Mouse (Mus musculus): ENCODE results near the gene Reln.

The Reln gene

DNA sequence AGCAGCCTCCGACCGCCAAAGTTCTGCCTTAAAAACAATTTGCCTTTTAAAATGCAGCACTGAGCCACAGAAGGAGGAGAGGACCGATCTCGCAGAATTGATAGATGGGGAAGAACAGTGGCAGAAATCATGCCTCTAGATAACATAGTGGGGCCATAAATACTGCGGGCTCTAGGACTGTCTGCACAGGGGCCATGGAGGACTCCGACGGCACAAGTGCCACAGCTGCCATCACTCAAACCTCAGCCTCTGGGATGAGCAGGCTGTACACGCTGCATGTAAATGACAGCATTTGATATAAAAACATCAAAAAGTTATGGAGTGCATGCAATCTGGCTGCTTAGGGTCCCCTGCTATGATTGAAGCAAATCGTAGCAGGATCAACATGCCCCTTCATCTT, 227.6 kb downstream of the Reln start:
- no peak for ATAC-seq (ENCODE audit: low TSS enrichment)

DNA sequence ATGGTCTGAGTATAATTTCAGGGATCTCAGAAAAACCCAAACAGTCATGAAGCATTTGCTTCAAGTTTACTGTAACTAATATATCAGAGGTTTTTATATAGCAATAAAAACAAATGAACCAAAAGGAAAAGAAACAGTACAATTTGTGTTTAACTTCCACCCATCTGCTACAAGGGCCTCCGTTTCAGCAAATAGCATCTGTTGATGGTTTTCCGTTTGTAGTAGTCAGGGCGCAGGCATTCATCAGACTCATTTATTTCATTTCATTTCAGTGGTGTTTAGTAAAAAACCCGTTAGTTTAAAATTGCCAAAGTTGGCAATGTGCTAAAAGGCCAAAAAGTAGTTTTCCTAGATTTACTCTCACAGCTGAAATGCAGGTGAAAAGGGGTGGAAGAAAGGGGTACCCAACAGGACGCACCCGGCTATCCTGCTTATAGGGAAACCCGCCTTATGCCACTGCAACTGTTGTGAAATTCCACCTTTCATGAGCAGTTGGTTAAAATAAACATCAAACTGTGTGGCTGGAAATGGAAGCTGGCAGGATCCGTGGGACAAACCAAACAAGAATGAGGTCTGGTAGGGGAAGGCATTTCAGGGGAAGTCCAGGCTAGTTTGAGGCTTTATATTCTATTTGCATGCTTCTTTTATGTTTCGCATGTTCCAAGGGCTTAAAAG, 237.6 kb downstream of the Reln start:
- no peak for ATAC-seq (ENCODE audit: low TSS enrichment)

DNA sequence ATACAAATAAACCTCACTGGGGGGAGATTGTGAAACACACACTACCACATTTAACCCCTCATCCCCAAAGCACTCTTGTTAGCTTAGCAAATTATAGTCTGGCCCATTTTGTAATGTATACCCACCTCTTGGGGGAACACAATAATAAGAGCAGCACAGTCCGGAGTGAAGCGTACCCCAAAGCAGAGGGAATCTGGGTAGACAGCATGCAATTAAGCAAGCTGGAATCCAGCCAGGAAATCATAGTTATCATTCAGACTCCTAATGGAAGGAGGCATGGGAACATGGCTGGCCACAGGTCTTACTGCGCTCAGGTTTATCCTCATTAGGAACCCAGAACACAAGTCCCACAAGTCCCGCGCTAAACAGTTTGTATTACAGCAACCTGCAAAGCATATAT, 249.5 kb downstream of the Reln start:
- ATAC-seq (ENCODE audit: low TSS enrichment) = no peak

DNA sequence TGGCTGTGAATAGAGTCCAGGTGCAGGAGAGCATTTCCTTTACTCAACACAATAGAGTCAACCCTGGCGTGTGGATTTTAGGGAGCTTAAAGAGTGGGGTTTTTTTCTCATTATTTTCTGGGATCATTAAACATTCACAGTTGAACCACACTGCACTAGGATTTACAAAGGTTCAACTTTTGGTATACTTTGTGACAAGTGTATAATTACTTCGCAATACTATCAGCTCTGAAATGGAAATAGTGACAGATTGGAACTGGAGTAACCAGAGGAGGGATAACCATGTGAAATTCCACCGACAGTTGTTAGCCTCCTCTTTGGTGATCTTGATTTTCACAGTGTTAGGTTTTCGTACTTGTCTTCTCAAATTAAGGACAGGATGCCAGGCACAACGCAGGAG, 250.5 kb downstream of the Reln start:
- ATAC-seq (ENCODE audit: low TSS enrichment) = no peak

DNA sequence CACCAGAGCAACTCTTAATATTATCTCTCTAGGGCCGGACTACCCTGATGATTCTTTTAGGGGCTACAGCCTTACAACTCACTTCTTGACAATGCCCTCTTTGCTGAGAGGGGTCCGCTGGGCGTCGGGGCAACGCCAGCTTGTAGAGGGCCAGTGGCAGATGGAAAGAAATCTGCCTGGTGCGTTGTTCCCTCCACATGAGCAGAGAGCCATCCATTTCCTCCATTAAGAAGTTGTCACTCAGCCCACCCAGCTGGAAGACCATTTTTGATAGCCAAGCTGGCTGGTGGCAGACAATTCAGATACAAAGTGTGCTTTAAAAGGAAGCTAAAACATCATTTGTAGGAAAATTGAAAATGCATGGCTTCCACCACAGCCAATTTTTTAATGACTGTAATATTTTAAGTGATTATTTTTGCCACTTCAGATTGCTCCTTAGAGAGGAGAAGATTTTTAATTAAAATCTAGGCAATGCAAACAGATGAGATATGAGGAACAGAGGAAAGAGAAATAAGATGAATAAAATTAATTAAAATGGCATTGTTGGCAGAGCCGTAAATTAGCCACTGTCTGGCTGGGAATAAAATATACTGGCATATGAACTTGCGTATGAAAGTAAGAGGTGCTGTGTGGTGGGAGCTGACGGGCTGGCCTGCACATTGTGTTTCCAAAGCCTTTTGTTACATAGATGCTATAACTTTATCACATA, 251.2 kb downstream of the Reln start:
- ATAC-seq (ENCODE audit: low TSS enrichment) = no peak

DNA sequence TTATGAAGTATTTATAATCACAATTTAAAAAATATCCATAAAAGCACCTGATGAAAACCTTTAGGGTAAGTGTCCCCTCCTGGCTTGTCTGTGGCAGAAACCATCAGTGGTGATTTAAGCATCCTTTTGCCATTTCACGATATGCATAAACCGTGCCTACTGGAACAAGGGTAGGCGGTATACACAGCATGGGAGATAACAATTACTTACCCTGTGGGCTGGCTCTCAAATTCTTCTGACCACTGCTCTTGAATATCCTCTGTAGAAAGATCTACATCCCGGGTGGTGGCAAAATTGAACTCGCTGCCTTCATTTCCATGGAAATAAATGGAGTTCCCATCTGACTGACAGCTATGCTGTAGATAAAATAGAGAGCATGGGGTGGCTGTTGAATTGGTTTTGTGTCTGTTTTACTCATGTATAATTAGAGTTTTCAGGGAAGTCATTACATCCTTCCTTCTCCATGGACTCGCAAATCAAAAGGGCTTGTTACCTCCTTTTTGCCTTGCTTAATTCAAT, 264.0 kb downstream of the Reln start:
- no peak; the same call in 1 of the 2 replicates for ATAC-seq (ENCODE audit: low TSS enrichment)

DNA sequence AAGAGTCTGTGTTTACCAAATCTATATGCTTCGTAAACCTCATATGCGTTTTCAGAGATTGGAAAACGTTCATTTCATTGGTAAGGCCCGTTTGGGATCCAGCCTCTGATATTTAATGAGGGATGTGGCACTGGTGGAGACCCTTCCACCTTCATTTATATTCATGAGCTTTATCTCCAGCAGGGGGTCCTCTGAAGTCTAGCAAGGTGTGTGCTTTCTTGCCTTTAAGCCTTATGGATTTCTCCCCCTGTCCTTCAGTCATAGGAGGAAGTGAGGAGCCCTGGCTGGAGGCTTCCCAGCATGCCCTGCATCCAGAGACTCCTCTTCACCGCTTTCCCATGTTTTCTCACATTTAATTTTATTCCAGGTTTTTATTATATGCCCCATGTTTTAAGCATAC, 269.5 kb downstream of the Reln start:
- no peak for ATAC-seq (ENCODE audit: low TSS enrichment)

DNA sequence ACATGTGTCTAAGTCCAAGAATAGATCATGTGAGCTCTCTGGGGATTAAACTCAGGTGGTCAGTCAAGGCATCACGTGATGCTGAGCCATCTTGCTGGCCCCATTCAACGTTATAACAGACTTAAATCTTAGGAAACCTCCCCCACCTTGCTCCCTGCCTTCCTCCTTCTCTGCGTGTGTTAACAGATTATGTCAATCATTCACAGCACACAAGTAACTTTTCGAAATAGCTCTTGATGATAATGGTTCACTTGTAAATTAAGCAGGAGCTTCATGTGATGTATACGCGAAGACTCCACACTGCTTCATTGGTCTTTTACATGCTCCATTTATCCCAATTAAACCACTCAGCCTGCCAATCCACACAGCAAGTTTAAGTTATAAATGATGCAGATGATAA, 271.9 kb downstream of the Reln start:
- no peak for ATAC-seq (ENCODE audit: low TSS enrichment)

DNA sequence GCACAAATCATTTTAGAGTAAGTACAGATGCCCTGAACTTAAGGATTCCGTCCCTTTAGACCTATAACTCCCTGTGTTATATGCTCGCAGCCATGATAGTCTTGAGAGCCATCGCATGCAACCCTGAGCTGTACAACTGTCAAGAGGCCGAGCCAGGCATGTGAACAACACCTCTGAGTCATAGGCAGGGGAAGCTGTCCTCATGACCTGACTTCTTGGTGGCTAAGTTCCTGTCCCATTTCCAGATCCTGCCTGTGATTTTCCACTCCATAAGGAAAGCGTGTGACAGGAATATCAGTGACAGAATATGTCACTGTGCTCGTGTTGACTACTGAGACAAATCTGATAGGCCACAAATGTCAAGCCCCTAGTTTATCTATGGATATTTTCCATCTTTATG, 285.3 kb downstream of the Reln start:
- ATAC-seq (ENCODE audit: low TSS enrichment) = no peak

DNA sequence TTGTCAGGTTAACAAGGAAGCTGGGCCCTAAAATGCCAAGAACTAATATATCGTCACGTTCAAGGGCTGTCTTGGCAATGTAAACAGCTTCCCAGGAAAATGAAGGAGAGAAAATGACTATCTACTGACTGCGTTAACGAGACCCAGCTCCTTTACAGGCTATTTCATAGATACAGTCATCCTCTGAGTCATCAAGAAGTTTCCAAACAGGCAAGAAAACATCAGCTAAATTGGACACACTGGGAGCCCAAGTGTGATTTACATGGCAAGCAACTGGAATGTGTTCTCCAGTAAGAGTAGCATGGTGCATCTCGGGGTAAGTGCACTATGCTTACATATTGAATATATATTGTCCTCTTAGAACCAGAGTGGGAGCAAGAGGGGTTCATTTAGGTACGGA, 302.7 kb downstream of the Reln start:
- peak; percentile 88 for ATAC-seq (ENCODE audit: low TSS enrichment)

DNA sequence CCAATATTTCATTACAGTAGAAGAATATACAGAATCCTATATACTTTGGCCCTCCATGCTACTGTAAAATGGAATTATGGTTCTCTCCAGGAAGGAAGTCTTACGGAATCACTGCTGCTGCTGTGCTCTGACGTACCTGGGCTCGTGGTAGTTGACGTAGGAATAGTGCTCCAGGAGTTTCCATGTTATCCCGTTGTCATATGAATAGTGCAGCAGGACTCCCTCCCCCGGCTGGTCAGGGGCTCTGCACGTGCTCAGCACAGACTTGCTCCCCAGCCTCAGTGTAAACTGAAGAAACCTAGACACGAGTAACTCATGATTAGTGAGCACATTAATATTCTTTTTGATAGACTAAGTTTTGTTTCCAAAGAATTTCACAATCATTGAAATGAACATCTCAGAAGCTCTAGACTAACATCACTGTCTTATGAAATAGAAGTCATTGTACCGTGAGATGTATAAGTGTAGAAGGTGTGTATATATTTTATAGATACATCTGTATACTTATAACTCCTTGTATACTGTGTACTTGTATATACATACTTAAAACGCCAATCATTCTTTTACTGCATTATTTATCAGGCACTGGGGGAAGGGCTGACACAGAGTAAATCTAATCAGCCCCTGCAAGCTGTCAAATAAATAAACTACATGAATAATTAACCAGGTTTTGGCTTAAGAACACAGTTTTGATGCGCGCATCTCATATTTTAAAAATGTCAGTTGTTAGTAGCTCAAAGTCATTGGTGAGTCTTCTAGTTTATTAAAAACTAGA, 304.9 kb downstream of the Reln start:
- no peak for ATAC-seq (ENCODE audit: low TSS enrichment)

DNA sequence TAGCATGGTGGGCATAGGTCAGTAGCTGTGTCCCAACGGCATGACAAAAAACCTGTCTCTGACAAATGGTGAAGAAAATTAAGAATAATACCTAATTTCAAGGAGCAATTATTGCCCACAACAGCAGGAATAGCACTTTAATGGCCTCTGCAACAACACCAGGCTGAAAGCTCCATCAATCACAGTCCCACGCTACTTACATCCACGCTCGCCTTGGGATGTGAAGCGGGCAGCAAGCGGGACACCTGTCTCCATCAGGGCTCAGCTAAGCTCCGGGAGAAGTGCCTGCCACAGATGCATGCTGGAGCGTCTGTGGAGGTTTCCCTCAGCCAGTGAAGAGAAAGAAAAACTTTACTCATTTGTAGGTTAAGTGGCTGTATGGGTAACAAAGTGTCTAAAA, 309.3 kb downstream of the Reln start:
- no peak for ATAC-seq (ENCODE audit: low TSS enrichment)

DNA sequence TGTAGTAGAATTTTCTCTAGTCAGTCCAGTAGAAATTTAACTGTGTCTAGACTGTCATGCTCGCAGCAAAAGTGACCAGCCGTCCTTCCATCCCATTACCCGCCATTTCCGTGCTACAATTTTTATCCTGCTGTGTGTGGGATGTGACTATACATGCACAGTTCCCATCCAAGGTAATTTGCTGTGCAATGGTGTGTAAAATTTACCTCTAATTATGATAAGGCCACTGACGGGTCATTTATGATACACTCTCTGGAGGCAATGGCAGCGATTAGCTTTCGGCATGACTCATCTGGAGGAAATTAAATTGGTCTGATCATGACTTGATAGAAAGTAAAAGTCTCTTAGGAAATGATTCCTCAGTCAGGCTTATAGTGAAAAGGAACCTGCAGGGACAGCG, 311.5 kb downstream of the Reln start:
- no peak for ATAC-seq (ENCODE audit: low TSS enrichment)

DNA sequence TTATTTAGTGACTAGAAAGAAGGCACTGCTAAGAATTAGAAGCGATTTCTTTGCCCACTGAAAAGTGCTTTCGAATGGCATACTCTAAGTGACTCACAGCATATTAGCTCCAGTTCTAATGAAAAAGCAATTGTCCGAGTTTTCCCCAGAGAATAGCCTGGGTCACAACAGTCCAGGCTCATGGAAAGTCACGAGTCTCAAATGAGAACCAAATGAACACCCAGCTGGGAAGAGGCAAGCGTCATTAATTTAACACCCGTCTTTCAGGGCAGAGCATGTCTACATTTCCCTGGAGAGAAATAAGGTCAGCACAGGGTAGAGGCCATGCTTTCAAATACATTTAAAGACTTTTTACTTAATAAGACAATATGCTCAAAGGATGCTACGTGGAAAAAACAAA, 312.8 kb downstream of the Reln start:
- ATAC-seq (ENCODE audit: low TSS enrichment) = no peak

DNA sequence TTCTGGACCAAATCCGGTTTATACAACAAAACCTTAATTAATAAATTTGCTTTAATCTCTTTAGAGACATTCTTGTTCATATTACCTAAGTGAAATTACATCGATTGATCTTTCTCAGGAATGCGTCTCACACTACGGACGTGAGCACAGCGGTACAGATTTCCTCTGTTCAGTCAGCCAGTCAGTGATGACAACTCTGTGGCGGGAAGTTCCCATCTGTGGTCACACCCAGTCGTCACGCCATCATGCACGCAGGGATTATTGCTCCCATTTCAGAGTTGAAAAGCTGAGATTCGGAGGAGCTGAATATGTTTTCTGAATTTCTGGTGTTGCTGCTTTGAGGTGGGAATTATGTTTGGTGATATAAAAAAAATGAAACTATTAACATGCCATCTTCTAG, 316.1 kb downstream of the Reln start:
- ATAC-seq (ENCODE audit: low TSS enrichment) = no peak

DNA sequence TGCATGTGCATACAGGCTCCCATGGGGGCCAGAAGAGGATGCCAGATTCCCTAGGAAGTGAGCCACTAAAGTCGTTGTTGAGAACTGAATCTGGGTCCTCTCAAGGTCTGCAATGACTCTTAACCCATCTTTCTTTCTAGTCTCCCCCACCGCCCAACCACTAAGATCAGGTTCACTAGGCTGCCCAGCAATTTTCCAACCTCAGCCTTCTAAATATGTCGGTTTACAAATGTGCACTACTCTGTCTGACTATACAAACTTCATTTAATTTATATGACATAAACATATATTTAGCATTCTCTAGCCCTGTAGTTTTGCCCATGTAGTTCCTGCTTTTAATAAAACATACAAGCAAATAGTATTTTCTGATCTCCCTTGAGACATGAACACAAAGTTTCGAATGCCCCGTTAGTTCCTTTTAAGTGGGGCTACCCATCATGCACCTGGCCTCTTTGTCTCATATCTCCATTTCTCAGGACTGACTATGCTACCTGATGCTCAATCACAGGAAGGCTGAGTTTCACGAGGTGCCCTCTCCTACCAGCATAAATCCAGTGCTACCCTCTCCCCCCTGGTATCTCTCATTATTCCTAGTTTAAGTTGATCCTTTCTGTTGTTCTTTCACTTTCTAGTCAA, 317.1 kb downstream of the Reln start:
- ATAC-seq (ENCODE audit: low TSS enrichment) = no peak

DNA sequence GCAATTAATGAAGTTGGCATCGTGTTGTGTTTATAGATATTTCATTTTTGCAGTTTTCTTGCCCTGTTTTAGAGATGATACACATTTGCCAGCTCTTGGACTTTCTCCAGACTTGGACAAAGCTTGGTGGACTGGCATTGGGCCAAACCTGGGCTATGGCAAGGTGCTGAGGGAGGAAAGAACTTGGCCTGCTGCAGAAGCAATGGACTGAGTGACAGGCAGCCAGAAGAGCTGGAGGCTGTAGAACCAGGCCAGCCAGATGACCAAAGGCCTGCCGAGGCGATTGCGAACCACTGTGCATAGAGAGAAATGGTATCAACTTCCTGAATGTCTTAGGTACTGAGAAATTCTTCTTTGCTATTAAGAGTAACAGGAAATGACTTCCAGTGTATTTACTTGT, 318.8 kb downstream of the Reln start:
- no peak for ATAC-seq (ENCODE audit: low TSS enrichment)

DNA sequence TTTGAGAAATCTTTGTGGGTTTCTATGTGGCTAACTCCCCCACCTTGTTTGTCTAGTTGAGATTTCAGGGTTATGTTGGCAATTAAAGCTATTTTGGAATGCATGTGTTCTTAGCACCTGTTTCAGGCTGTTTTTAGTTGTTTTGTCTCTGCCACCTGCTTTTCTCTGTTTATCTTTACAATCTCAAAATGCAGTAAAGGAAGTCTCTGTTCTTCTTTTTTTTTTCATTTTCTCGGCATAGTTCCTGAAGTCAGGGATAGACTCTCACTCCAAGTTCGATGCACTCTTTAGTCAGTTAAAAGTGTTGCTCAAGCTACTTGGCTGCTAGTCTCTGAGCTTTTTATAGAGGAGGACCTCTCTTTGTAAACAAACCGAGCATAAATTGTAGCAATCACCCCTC, 320.4 kb downstream of the Reln start:
- ATAC-seq (ENCODE audit: low TSS enrichment) = no peak

DNA sequence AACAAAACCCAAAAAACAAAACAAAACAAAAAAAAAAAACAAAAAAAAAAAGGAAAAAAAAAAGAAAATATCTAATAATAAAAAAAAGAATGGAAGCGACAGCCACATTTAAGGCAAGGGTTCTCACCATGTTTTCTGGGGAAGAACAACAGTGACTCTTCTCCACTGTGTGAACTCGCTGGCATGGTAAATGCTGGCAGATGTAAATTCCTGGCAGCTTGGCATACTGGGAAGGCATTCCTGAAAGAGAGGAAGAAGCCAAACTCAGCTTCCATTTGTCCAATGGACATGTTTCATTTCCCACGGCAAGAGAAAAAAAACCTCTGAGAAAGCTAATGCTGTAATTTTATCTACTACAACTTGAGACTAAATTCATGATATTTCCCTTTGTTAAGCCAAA, 326.6 kb downstream of the Reln start:
- no peak for ATAC-seq (ENCODE audit: low TSS enrichment)

DNA sequence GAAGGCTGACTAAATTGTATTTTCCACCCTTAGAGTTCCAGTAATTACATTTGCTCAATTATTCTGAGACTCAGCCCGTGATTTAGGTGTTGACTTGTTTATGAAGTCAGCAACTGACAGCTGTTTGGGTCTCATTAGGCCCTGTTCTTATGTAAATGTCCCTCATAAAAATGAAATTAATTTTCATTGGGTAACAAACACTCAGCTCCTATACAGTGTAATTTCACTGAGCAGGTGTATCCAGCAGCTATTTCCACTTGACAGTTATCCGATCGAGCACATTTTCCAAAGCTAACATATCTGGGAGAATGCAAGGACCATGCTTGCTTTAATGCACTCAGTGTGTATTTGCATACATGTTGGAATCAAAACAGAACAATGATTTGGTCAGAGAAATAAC, 330.0 kb downstream of the Reln start:
- ATAC-seq (ENCODE audit: low TSS enrichment) = no peak

DNA sequence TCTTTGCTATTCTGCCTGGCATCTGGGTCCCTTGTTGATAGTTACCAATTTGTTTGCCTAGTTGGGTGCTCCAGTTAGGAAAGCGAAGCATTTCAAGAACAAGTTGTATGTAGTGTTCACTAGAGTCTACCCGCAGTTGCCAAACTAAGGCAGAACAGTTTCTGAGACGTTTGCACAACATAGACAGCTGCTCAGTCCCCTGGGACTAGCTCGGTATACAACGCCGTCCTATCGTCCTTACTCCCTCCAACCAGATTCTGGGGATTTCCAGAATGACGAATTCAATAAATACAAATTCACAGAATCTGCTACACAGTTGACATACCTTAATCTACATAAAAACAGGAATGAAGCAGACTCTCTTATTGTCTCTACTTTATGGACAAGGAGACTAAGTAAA, 335.4 kb downstream of the Reln start:
- ATAC-seq (ENCODE audit: low TSS enrichment) = no peak

DNA sequence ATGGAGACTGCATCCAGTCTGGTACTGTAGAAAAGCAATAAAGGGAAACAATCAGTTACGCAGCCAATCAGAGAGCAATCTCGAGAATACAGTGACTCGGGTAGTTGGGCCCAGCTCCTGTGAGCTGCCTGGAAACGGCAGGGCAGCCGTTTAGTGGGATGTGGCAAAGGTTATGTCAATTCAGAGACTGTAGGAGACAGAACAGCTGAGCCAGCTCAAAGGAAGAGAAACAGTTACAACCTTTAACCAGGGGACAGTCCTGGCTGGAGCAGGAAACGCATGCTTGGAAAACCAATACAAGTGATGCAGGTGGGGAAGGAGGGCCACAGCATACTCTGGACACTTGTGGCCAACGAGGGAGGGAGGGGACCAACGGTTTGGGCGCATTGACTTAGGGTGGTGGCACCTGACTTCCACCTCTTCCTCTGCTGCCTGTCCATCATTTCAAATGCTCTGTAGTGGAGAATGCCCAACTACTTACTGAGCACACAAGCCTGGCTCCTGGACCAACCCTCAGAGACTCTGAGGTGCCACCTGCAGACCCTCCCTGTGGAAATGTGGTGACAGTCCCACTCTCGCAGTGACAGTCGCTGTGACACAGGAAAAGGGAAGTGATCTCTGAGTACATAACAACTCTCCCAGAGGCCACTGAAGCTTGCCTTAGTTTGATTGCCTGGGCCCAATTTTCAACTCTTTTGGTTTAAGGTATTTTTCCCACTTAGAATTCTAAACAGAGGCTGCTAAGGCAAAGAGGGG, 337.0 kb downstream of the Reln start:
- ATAC-seq (ENCODE audit: low TSS enrichment) = no peak
